9 mouse cellular contexts compared by ENCODE assay signal in genomic region chr11:115649706-115650105, GRCm38 (mm10). TPM values are rescaled to one million over a fixed set of nuclear protein-coding genes. Genes with fewer than 3 reads are reported as not detected.
DNase-seq lines count a peak whose midpoint lies in the region; ATAC-seq and TF ChIP-seq lines count a peak whose summit lies in the region.
"Had no signal": no experiment of that assay in that cellular context is flagged by ENCODE, and none has a peak within 500 bp of the region (broad histone marks: within the 10 kb centered on the region; RNA-seq: fewer than 3 reads in every experiment).

No protein-coding gene starts in this region.

- peaks cover 25% of the 10 kb centered on the region for H3K4me1 ChIP-seq in heart, embryonic 10.5 days
- no peaks in the 10 kb centered on the region for H3K4me1 ChIP-seq in midbrain, embryonic 12.5 days
- peaks cover 11% of the 10 kb centered on the region for H3K4me1 ChIP-seq in midbrain, embryonic 10.5 days
- no peaks in the 10 kb centered on the region for H3K4me1 ChIP-seq in hindbrain, postnatal 0 days (ENCODE audit: insufficient read depth, low read length)
- H3K4me1 ChIP-seq: limb, embryonic 12.5 days had no signal

- no peaks in the 10 kb centered on the region for H3K9me3 ChIP-seq in heart, embryonic 10.5 days
- no peaks in the 10 kb centered on the region for H3K9me3 ChIP-seq in midbrain, embryonic 12.5 days
- no peaks in the 10 kb centered on the region for H3K9me3 ChIP-seq in midbrain, embryonic 10.5 days (replicated peaks)
- H3K9me3 ChIP-seq in hindbrain, postnatal 0 days (ENCODE audit: low read length): no peaks in the 10 kb centered on the region
- H3K9me3 ChIP-seq: limb, embryonic 12.5 days had no signal

- peaks cover 46% of the 10 kb centered on the region for H3K36me3 ChIP-seq in heart, embryonic 10.5 days
- H3K36me3 ChIP-seq in midbrain, embryonic 12.5 days: peaks cover 56% of the 10 kb centered on the region
- peaks cover 79% of the 10 kb centered on the region for H3K36me3 ChIP-seq in midbrain, embryonic 10.5 days
- peaks cover 4% of the 10 kb centered on the region; the same call in 1 of the 2 replicates for H3K36me3 ChIP-seq in hindbrain, postnatal 0 days (ENCODE audit: insufficient read depth, low read length)

- no peak overlapping the region for H3K4me3 ChIP-seq in heart, embryonic 10.5 days
- no peak overlapping the region for H3K4me3 ChIP-seq in midbrain, embryonic 12.5 days
- H3K4me3 ChIP-seq in midbrain, embryonic 10.5 days: no peak overlapping the region
- no peak overlapping the region for H3K4me3 ChIP-seq in hindbrain, postnatal 0 days (ENCODE audit: low read length)
- H3K4me3 ChIP-seq: limb, embryonic 12.5 days had no signal

- H3K27me3 ChIP-seq in heart, embryonic 10.5 days (ENCODE audit: insufficient read depth, poor library complexity, severe bottlenecking): no peaks in the 10 kb centered on the region
- H3K27me3 ChIP-seq in midbrain, embryonic 12.5 days: no peaks in the 10 kb centered on the region
- no peaks in the 10 kb centered on the region for H3K27me3 ChIP-seq in midbrain, embryonic 10.5 days (ENCODE audit: low read depth, poor library complexity, severe bottlenecking)
- H3K27me3 ChIP-seq in hindbrain, postnatal 0 days (ENCODE audit: insufficient read depth, low read length): no peaks in the 10 kb centered on the region
- H3K27me3 ChIP-seq: limb, embryonic 12.5 days had no signal

- ATAC-seq in midbrain, embryonic 12.5 days (ENCODE audit: low FRiP score, low read depth): no peak
- ATAC-seq in hindbrain, postnatal 0 days: no peak
- no peak for ATAC-seq in CD4-positive, CD25-positive, alpha-beta regulatory T cell, adult 4 months

- 56% methylated on average over 10 of the region's 10 CpGs for WGBS in heart, embryonic 10.5 days
- WGBS in midbrain, embryonic 12.5 days: 61% methylated on average over 10 of the region's 10 CpGs
- WGBS in midbrain, embryonic 10.5 days: 65% methylated on average over 10 of the region's 10 CpGs
- WGBS in hindbrain, postnatal 0 days: 28% methylated on average over 10 of the region's 10 CpGs

- peak overlapping the region; percentile 42; the same call in 1 of the 2 replicates for H3K27ac ChIP-seq in heart, embryonic 10.5 days
- 0 out of 2 replicates have a peak overlapping the region, but pooled peaks have one; percentile 8 for H3K27ac ChIP-seq in midbrain, embryonic 12.5 days (replicated peaks)
- no peak overlapping the region for H3K27ac ChIP-seq in midbrain, embryonic 10.5 days (replicated peaks)
- peak overlapping the region; percentile 54; the same call in 1 of the 2 replicates for H3K27ac ChIP-seq in hindbrain, postnatal 0 days
- H3K27ac ChIP-seq: limb, embryonic 12.5 days had no signal

- H3K4me2 ChIP-seq in midbrain, embryonic 12.5 days (replicated peaks): no peak overlapping the region
- no peak overlapping the region for H3K4me2 ChIP-seq in hindbrain, postnatal 0 days (ENCODE audit: low read depth, low read length)
- H3K4me2 ChIP-seq: limb, embryonic 12.5 days had no signal

- DNase-seq in heart, embryonic 10.5 days (ENCODE audit: low spot score): no peak
- no peak for DNase-seq in heart, adult 11 months
- DNase-seq in midbrain, embryonic 10.5 days (ENCODE audit: low spot score): no peak
- DNase-seq in hindbrain, postnatal 0 days (ENCODE audit: low spot score): peak; percentile 71
- DNase-seq in right cerebral cortex, adult 2 months (ENCODE audit: low spot score in 2 of 2): peak; percentile 54 to 67
- no peak for DNase-seq in lung, adult 18-20 months

- TF ChIP-seq CTCF in hindbrain, postnatal 0 days (IDR thresholded peaks at IDR 0.05; ENCODE audit: low read depth): no peak

- H3K9ac ChIP-seq in midbrain, embryonic 12.5 days (replicated peaks): no peak overlapping the region
- no peak overlapping the region for H3K9ac ChIP-seq in hindbrain, postnatal 0 days (replicated peaks; ENCODE audit: low read length)
- H3K9ac ChIP-seq: limb, embryonic 12.5 days had no signal

RNA-seq across cellular contexts. Expression of gene Slc25a19, which starts 21.6 kb away (rescaled TPM):
- 33.5 and 45.5 TPM in 2 replicates for polyA plus RNA-seq in heart, embryonic 10.5 days (2016; fragmentation: Nextera tagmentation; extraction: Ambion mirVana)
- polyA plus RNA-seq in midbrain, embryonic 12.5 days (2016; fragmentation: Nextera tagmentation; extraction: Ambion mirVana): 26.2 and 26.9 TPM in 2 replicates
- 24.9 and 25.8 TPM in 2 replicates for polyA plus RNA-seq in midbrain, embryonic 10.5 days (2016; fragmentation: Nextera tagmentation; extraction: Ambion mirVana)
- total RNA-seq in hindbrain, postnatal 0 days (2014; rRNA removed): 29.0 and 29.5 TPM in 2 replicates
- 41.2 and 41.8 TPM in 2 replicates for polyA plus RNA-seq in hindbrain, postnatal 0 days (2015; fragmentation: Nextera tagmentation; extraction: Ambion mirVana)
- 10 to 100 TPM; 93.6 to 98.8 TPM for polyA plus RNA-seq in CD4-positive, CD25-positive, alpha-beta regulatory T cell, adult 4 months (2017; shearing (Covaris generic))

RNA-seq across cellular contexts. Expression of gene Mif4gd, which starts 36.9 kb away (rescaled TPM):
- polyA plus RNA-seq in heart, embryonic 10.5 days (2016; fragmentation: Nextera tagmentation; extraction: Ambion mirVana): 19.6 and 22.7 TPM in 2 replicates
- 12.2 and 15.1 TPM in 2 replicates for polyA plus RNA-seq in midbrain, embryonic 12.5 days (2016; fragmentation: Nextera tagmentation; extraction: Ambion mirVana)
- 18.5 and 20.6 TPM in 2 replicates for polyA plus RNA-seq in midbrain, embryonic 10.5 days (2016; fragmentation: Nextera tagmentation; extraction: Ambion mirVana)
- total RNA-seq in hindbrain, postnatal 0 days (2014; rRNA removed): 13.2 and 16.7 TPM in 2 replicates
- 19.2 and 22.7 TPM in 2 replicates for polyA plus RNA-seq in hindbrain, postnatal 0 days (2015; fragmentation: Nextera tagmentation; extraction: Ambion mirVana)
- 100 to 1,000 TPM; 208 to 251 TPM for polyA plus RNA-seq in CD4-positive, CD25-positive, alpha-beta regulatory T cell, adult 4 months (2017; shearing (Covaris generic))

RNA-seq across cellular contexts. Expression of gene Gga3, which starts 45.9 kb away (rescaled TPM):
- polyA plus RNA-seq in heart, embryonic 10.5 days (2016; fragmentation: Nextera tagmentation; extraction: Ambion mirVana): 25.4 and 25.7 TPM in 2 replicates
- 34.6 and 37.2 TPM in 2 replicates for polyA plus RNA-seq in midbrain, embryonic 12.5 days (2016; fragmentation: Nextera tagmentation; extraction: Ambion mirVana)
- 34.1 and 35.4 TPM in 2 replicates for polyA plus RNA-seq in midbrain, embryonic 10.5 days (2016; fragmentation: Nextera tagmentation; extraction: Ambion mirVana)
- 35.3 and 38.2 TPM in 2 replicates for total RNA-seq in hindbrain, postnatal 0 days (2014; rRNA removed)
- polyA plus RNA-seq in hindbrain, postnatal 0 days (2015; fragmentation: Nextera tagmentation; extraction: Ambion mirVana): 16.1 and 16.9 TPM in 2 replicates
- polyA plus RNA-seq in CD4-positive, CD25-positive, alpha-beta regulatory T cell, adult 4 months (2017; shearing (Covaris generic)): 10 to 100 TPM; 35.0 to 43.9 TPM

RNA-seq across cellular contexts. Expression of gene Mrps7, which starts 46.0 kb away (rescaled TPM):
- 105 and 108 TPM in 2 replicates for polyA plus RNA-seq in heart, embryonic 10.5 days (2016; fragmentation: Nextera tagmentation; extraction: Ambion mirVana)
- 85.7 and 89.0 TPM in 2 replicates for polyA plus RNA-seq in midbrain, embryonic 12.5 days (2016; fragmentation: Nextera tagmentation; extraction: Ambion mirVana)
- polyA plus RNA-seq in midbrain, embryonic 10.5 days (2016; fragmentation: Nextera tagmentation; extraction: Ambion mirVana): 106 and 107 TPM in 2 replicates
- total RNA-seq in hindbrain, postnatal 0 days (2014; rRNA removed): 33.6 and 45.9 TPM in 2 replicates
- 78.8 and 86.7 TPM in 2 replicates for polyA plus RNA-seq in hindbrain, postnatal 0 days (2015; fragmentation: Nextera tagmentation; extraction: Ambion mirVana)
- polyA plus RNA-seq in CD4-positive, CD25-positive, alpha-beta regulatory T cell, adult 4 months (2017; shearing (Covaris generic)): 10 to 100 TPM; 26.9 to 31.1 TPM

RNA-seq across cellular contexts. Expression of gene Grb2, which starts 58.7 kb away (rescaled TPM):
- polyA plus RNA-seq in heart, embryonic 10.5 days (2016; fragmentation: Nextera tagmentation; extraction: Ambion mirVana): 78.4 and 107 TPM in 2 replicates
- polyA plus RNA-seq in midbrain, embryonic 12.5 days (2016; fragmentation: Nextera tagmentation; extraction: Ambion mirVana): 137 and 149 TPM in 2 replicates
- 81.7 and 88.3 TPM in 2 replicates for polyA plus RNA-seq in midbrain, embryonic 10.5 days (2016; fragmentation: Nextera tagmentation; extraction: Ambion mirVana)
- 68.0 and 76.6 TPM in 2 replicates for total RNA-seq in hindbrain, postnatal 0 days (2014; rRNA removed)
- polyA plus RNA-seq in hindbrain, postnatal 0 days (2015; fragmentation: Nextera tagmentation; extraction: Ambion mirVana): 139 and 159 TPM in 2 replicates
- 10 to 100 TPM; 28.8 to 30.9 TPM for polyA plus RNA-seq in CD4-positive, CD25-positive, alpha-beta regulatory T cell, adult 4 months (2017; shearing (Covaris generic))

Comparison
In these comparisons a context has a peak if more than half of its experiments do, and no peak if none do; other contexts are left out.
1. DNase-seq: peak in hindbrain, postnatal 0 days (single experiment) and right cerebral cortex, adult 2 months (2 of 2); none in heart, embryonic 10.5 days (single experiment), heart, adult 11 months (single experiment), midbrain, embryonic 10.5 days (single experiment) and lung, adult 18-20 months (0 of 2).